Mouse (Mus musculus) neural tube, embryonic 15.5 days (tissue): ENCODE results near the gene Actn2. TPM values are rescaled to one million over a fixed set of nuclear protein-coding genes. Genes with fewer than 3 reads are reported as not detected.

Experiments used
- ATAC-seq: fragments of 200-750 bp; cut with Nextera tagmentation; 2 replicates; pipeline ENCODE4 v1.8.0; 2017; ENCODE audit warnings: mild to moderate bottlenecking, moderate TSS enrichment, moderate library complexity; ENCODE audit not compliant: low FRiP score
- H3K27ac ChIP-seq: fragments of 300-500 bp; sonication (generic); replicated peaks from 2 replicates; pipeline ENCODE4 v1.5.1; 2015; ENCODE audit warnings: mild to moderate bottlenecking, inconsistent platforms
- H3K27me3 ChIP-seq: fragments of 300-500 bp; sonication (generic); replicated peaks from 2 replicates; pipeline ENCODE4 v1.6.1; 2015; ENCODE audit warnings: inconsistent platforms
- H3K36me3 ChIP-seq: fragments of 300-500 bp; sonication (generic); 2 replicates; pipeline ENCODE4 v1.6.1; 2015; ENCODE audit warnings: inconsistent platforms
- H3K4me1 ChIP-seq: fragments of 300-500 bp; sonication (generic); 2 replicates; pipeline ENCODE4 v1.6.1; 2015; ENCODE audit warnings: inconsistent platforms
- H3K4me2 ChIP-seq: fragments of 300-500 bp; sonication (generic); 2 replicates; pipeline ENCODE4 v1.6.1; 2015; ENCODE audit warnings: inconsistent platforms, mild to moderate bottlenecking, moderate library complexity
- H3K4me3 ChIP-seq: fragments of 300-500 bp; sonication (generic); replicated peaks from 2 replicates; pipeline ENCODE4 v1.5.1; 2015; ENCODE audit warnings: mild to moderate bottlenecking, inconsistent platforms
- H3K9ac ChIP-seq: fragments of 300-500 bp; sonication (generic); replicated peaks from 2 replicates; pipeline ENCODE4 v1.6.1; 2015; ENCODE audit warnings: mild to moderate bottlenecking, inconsistent platforms
- H3K9me3 ChIP-seq: fragments of 300-500 bp; sonication (generic); replicated peaks from 2 replicates; pipeline ENCODE4 v1.6.1; 2016; ENCODE audit warnings: inconsistent platforms
- WGBS: fragments of 180-500 bp; shearing (Covaris S2); methylation state at CpG from one replicate; pipeline ENCODE4 v1.1.7; 2015; ENCODE audit warnings: mixed read lengths; 5-methylcytosine and 5-hydroxymethylcytosine counted together
- polyA plus RNA-seq: library from polyadenylated mRNA; unstranded; fragments of >200 nt; fragmentation: Nextera tagmentation; extraction: Ambion mirVana; gene quantifications from 2 replicates; pipeline ENCODE4 v1.2.1, GENCODE M21; 2015

Actn2 gene
- polyA plus RNA-seq, 1 experiment from 2014 or later: 22.6 TPM

DNA sequence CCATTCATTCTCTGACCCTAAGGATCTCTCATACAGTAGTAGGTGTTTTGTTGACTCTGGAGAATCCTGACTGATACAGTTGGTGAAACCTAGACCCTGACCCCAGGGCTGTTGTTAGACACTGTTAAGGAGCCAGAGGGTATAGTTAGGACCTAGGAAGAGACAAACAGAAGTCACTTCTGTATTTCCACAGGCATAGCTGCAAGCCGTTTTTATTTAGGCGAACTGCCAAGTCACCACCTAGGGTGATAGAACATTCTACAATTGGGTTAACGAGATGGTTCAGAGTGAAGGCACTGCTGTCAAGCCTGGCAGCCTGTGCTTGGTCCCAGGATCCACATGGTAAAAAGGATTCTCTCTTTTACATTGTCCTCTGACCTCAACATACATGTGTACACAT, 6.3 kb upstream of the Actn2 start:
- Histone ChIP-seq H3K27ac (no peak overlapping the region), H3K36me3 (no peaks in the 10 kb centered on the region), H3K27me3 (no peaks in the 10 kb centered on the region), H3K9ac (no peak overlapping the region), H3K4me1 (no peaks in the 10 kb centered on the region), H3K9me3 (no peaks in the 10 kb centered on the region), H3K4me3 (no peak overlapping the region), H3K4me2 (no peak overlapping the region)
- ATAC-seq: no peak
- WGBS: 71% methylated on average over 3 of the region's 3 CpGs

DNA sequence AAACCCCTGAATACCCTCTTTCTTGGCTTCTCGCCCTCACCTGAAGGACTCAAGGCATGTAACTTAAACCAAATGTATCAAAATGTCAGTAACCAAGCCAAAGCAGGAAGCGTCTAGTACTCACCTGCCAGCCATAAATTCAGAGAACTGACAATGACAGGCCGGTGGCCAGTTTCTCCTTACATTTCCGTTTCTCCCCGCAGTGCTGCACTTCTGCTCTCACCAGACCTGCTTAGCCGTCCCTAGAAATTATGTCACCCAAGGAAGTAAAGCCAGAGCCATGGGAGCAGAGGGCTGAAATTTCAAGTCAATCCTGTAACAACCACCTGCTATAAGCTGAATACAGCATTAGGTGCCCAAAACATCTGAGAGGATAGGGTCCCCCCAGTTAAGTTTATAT, 887 bp upstream of the Actn2 start:
- no peak overlapping the region for H3K4me3 ChIP-seq
- peaks cover 4% of the 10 kb centered on the region for H3K4me1 ChIP-seq
- no peaks in the 10 kb centered on the region for H3K9me3 ChIP-seq
- H3K27me3 ChIP-seq: no peaks in the 10 kb centered on the region
- WGBS: 53% methylated on average over 6 of the region's 6 CpGs
- H3K27ac ChIP-seq: no peak overlapping the region
- no peaks in the 10 kb centered on the region for H3K36me3 ChIP-seq
- H3K9ac ChIP-seq: no peak overlapping the region
- H3K4me2 ChIP-seq: peak overlapping the region; percentile 93
- no peak for ATAC-seq

DNA sequence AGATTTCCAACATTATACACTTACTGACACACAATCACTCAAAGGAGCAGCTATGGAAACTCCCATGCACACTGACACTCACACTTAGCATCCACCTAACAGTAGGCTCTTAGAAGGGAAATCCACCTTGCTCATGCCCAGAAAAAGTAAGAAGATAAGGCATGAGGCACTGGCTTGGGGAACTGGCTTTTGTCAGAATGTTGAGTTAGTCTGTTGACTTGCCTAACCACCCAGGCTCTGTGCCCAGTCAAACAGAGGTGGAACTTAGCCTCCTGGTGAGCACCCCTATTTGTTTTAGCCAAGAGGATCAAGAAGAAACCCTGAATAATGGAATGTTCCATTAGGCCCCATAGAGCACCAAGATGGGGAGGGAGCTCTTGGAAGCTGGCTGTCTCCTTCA, 1.1 kb downstream of the Actn2 start:
- Histone ChIP-seq H3K9ac (no peak overlapping the region), H3K4me2 (peak overlapping the region; percentile 93; the same call in 1 of the 2 replicates), H3K9me3 (no peaks in the 10 kb centered on the region), H3K36me3 (no peaks in the 10 kb centered on the region), H3K4me1 (peaks cover 4% of the 10 kb centered on the region), H3K4me3 (no peak overlapping the region), H3K27ac (no peak overlapping the region), H3K27me3 (no peaks in the 10 kb centered on the region)
- ATAC-seq: no peak

DNA sequence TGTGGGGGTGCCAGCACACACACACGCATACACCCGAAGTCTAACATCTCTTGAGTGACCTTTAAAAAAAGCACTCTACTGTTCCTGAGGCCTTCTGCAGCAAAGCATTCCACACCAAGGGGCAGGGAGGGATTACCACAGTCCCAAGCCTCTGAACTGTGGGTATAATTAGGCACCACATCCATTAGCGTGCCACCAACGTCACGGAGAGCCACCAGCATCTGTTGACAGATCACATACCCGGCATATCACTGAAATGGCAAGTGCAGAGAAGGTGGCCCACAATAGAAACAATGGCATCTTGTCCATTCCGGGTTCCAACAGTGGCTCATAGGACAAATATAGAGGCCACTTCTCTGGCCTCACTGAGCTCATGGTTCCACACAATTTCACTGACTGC, 2.8 kb downstream of the Actn2 start:
- H3K4me2 ChIP-seq: no peak overlapping the region
- H3K27me3 ChIP-seq: no peaks in the 10 kb centered on the region
- H3K27ac ChIP-seq: no peak overlapping the region
- no peaks in the 10 kb centered on the region for H3K9me3 ChIP-seq
- H3K9ac ChIP-seq: no peak overlapping the region
- ATAC-seq: no peak
- 88% methylated on average over 7 of the region's 7 CpGs for WGBS
- peaks cover 4% of the 10 kb centered on the region for H3K4me1 ChIP-seq
- no peaks in the 10 kb centered on the region for H3K36me3 ChIP-seq
- H3K4me3 ChIP-seq: no peak overlapping the region

DNA sequence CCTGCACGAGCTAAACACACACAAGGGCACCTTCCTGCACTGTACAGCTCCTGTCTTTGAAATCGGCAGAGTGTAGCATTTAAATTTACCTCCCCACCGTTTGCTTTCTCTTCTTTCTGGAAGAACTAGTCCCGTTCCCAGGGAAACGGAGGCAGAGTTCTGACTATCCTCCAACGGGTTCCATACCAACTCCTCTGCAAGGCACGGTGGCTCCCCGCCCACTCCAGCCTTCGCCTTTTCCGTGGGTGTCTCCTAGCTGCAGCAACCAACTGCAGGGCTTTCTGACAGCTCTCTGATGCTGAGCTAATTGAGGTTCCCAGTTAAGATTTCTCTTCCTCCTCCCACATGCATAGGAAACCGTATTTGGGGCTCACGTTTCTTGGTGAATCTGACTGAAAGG, 6.5 kb downstream of the Actn2 start:
- ATAC-seq: no peak
- no peaks in the 10 kb centered on the region for H3K9me3 ChIP-seq
- no peak overlapping the region for H3K4me2 ChIP-seq
- H3K9ac ChIP-seq: no peak overlapping the region
- no peaks in the 10 kb centered on the region for H3K36me3 ChIP-seq
- WGBS: 73% methylated on average over 12 of the region's 12 CpGs
- H3K27ac ChIP-seq: no peak overlapping the region
- no peaks in the 10 kb centered on the region for H3K4me1 ChIP-seq
- no peaks in the 10 kb centered on the region for H3K27me3 ChIP-seq
- no peak overlapping the region for H3K4me3 ChIP-seq

DNA sequence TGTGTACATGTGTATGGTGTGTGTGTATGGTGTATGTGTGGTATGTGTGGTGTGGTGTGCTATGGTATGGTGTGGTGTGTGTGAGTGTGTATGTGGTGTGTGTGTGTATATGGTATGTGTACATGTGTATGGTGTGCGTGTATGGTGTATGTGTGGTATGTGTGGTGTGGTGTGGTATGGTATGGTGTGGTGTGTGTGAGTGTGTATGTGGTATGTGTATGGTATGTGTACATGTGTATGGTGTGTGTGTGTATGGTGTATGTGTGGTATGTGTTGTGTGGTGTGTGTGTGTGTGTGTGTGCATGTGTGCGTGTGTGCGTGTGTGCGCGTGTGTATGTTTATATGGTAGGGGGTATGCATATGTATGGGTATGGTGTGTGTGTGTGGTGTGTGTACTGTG, 9.0 kb downstream of the Actn2 start:
- ATAC-seq: no peak
- Histone ChIP-seq H3K4me2 (no peak overlapping the region), H3K4me1 (no peaks in the 10 kb centered on the region), H3K36me3 (no peaks in the 10 kb centered on the region), H3K27ac (no peak overlapping the region), H3K9me3 (no peaks in the 10 kb centered on the region), H3K9ac (no peak overlapping the region), H3K27me3 (no peaks in the 10 kb centered on the region), H3K4me3 (no peak overlapping the region)
- WGBS: 97% methylated on average over 5 of the region's 5 CpGs

DNA sequence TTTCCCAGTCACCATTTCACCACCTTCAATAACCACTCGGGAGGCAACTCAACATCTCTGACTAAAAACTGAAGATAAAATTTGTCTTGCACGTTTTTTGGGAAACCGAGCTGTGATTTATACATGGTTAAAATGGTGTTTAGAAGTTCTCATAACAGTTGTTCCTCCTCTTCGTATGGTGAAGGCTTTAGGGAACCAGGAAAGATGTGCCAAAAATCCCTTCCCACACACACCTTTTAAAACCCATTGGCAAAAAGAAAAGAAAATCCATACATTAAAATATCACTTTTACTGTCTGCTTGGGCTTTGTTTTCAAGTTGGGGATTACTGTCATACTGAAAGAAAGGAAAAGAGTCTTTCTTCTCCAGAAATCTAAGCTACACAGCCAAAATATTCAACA, 12.2 kb downstream of the Actn2 start:
- Histone ChIP-seq H3K4me2 (no peak overlapping the region), H3K36me3 (no peaks in the 10 kb centered on the region), H3K9me3 (no peaks in the 10 kb centered on the region), H3K4me3 (no peak overlapping the region), H3K27me3 (no peaks in the 10 kb centered on the region), H3K27ac (no peak overlapping the region), H3K4me1 (no peaks in the 10 kb centered on the region), H3K9ac (no peak overlapping the region)
- ATAC-seq: no peak
- 87% methylated on average over 4 of the region's 4 CpGs for WGBS

DNA sequence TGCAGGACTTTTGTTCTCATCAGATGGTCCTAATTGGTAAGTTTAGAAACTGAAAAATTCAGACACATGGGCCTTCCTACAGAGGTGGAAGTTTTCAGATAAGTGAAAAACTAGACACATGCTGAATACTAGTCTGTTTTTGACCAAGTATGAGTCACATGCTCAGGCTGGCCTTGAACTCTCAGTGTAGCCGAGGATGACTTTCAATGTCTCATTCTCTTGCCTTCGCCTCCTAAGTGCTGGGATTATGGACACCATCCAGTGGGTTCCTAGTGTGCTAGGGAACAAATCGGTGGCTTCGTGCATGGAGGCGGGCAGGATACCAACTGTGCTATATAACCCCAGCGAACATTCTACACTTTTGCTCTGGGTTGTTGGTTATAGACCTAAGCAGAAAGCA, 13.0 kb downstream of the Actn2 start:
- no peak overlapping the region for H3K4me2 ChIP-seq
- H3K27ac ChIP-seq: no peak overlapping the region
- ATAC-seq: no peak
- H3K9ac ChIP-seq: no peak overlapping the region
- H3K36me3 ChIP-seq: no peaks in the 10 kb centered on the region
- no peak overlapping the region for H3K4me3 ChIP-seq
- 93% methylated on average over 6 of the region's 6 CpGs for WGBS
- H3K9me3 ChIP-seq: no peaks in the 10 kb centered on the region
- H3K27me3 ChIP-seq: no peaks in the 10 kb centered on the region
- no peaks in the 10 kb centered on the region for H3K4me1 ChIP-seq

DNA sequence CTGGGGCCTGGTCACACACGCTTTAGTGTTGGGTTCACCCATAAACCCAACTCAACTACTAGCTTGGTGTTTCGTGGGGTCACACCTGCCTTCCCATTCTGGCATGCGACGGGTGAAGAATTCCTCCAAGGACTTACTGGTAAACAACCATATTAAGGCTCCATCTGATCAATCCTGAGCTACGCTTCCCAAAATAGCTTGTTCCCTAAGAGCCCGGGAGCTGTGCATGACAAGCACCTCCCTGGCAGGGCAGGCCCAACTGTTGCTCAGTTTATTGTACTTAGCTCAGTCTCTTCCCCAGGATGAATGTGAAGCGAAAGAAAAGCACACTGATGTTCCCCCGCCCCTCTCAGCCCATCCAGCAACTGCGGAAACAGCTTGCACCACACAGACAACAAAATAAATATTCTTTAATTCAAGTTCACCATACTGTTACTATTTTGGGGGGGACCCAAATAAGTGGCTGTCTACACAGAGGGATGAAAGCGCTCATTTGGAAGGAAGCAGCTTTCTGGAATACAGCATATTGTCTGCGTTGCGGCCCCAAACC, 17.4 kb downstream of the Actn2 start:
- Histone ChIP-seq H3K27ac (no peak overlapping the region), H3K36me3 (no peaks in the 10 kb centered on the region), H3K9me3 (no peaks in the 10 kb centered on the region), H3K9ac (no peak overlapping the region), H3K4me3 (no peak overlapping the region), H3K27me3 (no peaks in the 10 kb centered on the region), H3K4me2 (no peak overlapping the region), H3K4me1 (no peaks in the 10 kb centered on the region)
- ATAC-seq: no peak
- 89% methylated on average over 12 of the region's 12 CpGs for WGBS

DNA sequence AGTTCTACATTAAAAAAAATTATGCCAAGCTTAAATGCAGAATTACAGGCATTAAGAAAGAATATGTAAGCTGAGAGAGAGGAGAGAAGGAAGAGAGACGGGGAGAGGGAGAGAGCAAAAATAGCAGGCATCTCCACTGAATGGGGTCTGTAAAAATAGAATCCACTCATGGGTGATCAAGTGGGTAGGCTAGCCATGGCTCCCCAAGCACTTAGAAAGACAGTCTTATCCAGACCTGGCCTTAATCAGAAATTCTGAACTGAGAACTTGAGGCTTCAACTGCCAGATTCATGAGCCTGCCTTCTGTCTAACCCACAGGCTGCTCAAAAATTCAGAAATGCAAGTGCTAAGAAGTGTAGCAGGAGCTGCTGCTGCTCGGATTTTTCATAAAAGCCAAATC, 20.4 kb downstream of the Actn2 start:
- no peaks in the 10 kb centered on the region for H3K9me3 ChIP-seq
- H3K36me3 ChIP-seq: no peaks in the 10 kb centered on the region
- H3K27ac ChIP-seq: no peak overlapping the region
- WGBS: 84% methylated on average over 2 of the region's 2 CpGs
- no peaks in the 10 kb centered on the region for H3K27me3 ChIP-seq
- H3K4me1 ChIP-seq: no peaks in the 10 kb centered on the region
- ATAC-seq: no peak
- no peak overlapping the region for H3K4me3 ChIP-seq
- H3K9ac ChIP-seq: no peak overlapping the region
- H3K4me2 ChIP-seq: no peak overlapping the region

DNA sequence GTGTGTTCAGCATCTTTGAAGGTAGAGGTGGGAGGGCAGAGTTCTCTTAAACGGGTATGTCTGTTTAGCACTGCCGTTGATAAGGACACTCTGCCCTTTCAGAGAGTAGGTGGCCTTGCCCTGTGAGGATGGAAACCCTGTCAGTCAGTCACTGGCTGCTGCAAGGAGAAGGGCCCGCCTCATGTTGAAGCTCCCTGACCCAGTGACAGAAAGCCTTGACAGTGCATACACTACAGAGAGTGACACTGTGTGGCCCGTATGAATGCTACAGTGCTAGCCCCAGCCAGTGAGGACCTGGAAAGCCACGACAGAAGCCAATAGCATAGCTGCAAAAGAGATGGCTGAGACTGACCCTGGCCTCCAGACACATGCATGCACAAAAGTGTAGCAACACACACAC, 22.5 kb downstream of the Actn2 start:
- Histone ChIP-seq H3K4me3 (no peak overlapping the region), H3K27ac (no peak overlapping the region), H3K9me3 (no peaks in the 10 kb centered on the region), H3K4me1 (no peaks in the 10 kb centered on the region), H3K36me3 (no peaks in the 10 kb centered on the region), H3K4me2 (no peak overlapping the region), H3K9ac (no peak overlapping the region), H3K27me3 (no peaks in the 10 kb centered on the region)
- WGBS: 81% methylated on average over 5 of the region's 5 CpGs
- no peak for ATAC-seq

DNA sequence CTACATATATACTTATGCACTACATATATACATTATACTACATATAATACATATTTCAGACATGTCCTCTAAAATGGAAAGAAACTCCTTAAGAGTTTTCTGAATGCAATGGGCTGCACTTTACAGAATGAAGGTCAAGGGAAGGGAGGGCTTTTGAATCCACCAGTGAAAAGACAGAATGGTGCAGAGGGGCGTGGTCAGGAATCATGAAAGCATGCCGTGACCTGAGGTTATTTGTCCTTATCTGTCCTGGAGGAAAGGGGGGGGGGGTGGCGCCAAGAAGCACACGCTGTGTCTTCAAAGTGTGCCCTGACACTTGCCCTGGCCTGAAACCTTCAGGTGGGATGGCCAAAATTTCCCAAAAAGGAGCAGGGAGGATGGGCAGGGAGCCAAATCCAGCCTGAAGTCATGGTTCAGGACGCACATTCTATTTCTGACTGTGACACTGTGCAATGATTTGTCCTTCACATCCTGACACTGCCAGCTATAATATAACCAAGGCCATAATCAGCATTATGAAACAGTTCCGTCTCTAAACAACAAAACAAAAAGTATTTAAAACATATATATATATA, 23.3 kb downstream of the Actn2 start:
- no peaks in the 10 kb centered on the region for H3K9me3 ChIP-seq
- H3K4me3 ChIP-seq: no peak overlapping the region
- WGBS: 77% methylated on average over 6 of the region's 6 CpGs
- H3K4me2 ChIP-seq: no peak overlapping the region
- H3K4me1 ChIP-seq: no peaks in the 10 kb centered on the region
- H3K27ac ChIP-seq: no peak overlapping the region
- H3K36me3 ChIP-seq: no peaks in the 10 kb centered on the region
- H3K27me3 ChIP-seq: no peaks in the 10 kb centered on the region
- H3K9ac ChIP-seq: no peak overlapping the region
- ATAC-seq: no peak

DNA sequence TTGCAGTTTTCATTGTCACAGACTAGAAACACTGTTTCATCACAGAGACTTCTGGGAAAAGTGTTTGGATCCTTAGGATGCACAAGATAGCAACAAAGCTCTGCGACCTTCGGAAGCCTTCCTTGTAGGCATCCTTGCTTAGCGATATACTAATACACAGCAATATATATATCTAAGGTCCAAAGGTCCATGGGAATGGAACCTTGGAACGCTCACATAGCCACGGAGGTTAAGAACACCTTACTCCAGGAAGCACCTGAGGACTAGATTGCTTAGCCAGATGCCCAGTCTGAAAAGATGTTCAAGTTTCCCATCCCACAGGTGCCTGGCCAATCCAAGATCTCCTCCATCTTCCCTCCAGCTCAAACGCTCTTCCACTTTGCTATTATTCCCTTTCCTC, 26.4 kb downstream of the Actn2 start:
- Histone ChIP-seq H3K4me1 (no peaks in the 10 kb centered on the region), H3K9ac (no peak overlapping the region), H3K27me3 (no peaks in the 10 kb centered on the region), H3K9me3 (no peaks in the 10 kb centered on the region), H3K36me3 (no peaks in the 10 kb centered on the region), H3K4me2 (no peak overlapping the region), H3K4me3 (no peak overlapping the region), H3K27ac (no peak overlapping the region)
- 95% methylated on average over 6 of the region's 6 CpGs for WGBS
- no peak for ATAC-seq
